8 mouse cellular contexts compared by ENCODE assay signal in the genomic region with DNA sequence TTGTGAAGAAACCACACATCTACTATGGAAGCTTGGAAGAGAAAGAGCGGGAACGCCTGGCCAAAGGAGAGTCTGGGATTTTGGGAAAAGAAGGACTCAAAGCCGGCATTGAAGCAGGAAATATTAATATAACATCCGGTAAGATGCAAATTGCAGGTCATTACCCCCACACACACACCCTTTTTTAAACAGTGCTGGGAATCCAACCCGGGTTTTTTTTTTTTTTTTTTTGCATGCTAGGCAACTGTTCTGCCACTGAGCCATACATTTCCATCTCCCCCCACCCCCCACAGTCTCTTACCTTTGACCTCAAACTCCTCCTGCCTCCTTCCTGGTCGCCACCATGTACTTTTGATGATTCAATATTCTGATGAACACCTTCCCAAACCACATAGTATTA. TPM values are rescaled to one million over a fixed set of nuclear protein-coding genes. Genes with fewer than 3 reads are reported as not detected.
DNase-seq lines count a peak whose midpoint lies in the region; ATAC-seq and TF ChIP-seq lines count a peak whose summit lies in the region.

No protein-coding gene starts in this region.

- WGBS in heart, adult 2 months: 28% methylated on average over 6 of the region's 6 CpGs
- WGBS in forebrain, embryonic 15.5 days: 44% methylated on average over 6 of the region's 6 CpGs
- WGBS in liver, postnatal 0 days (ENCODE audit: insufficient replicate concordance): 22% methylated on average over 6 of the region's 6 CpGs

- peaks cover 6% of the 10 kb centered on the region for H3K79me2 ChIP-seq in heart, adult 2 months (replicated peaks; ENCODE audit: control insufficient read depth, insufficient read depth, low read length)

- no peak overlapping the region; the same call in 1 of the 2 replicates for H3K9ac ChIP-seq in heart, adult 2 months (ENCODE audit: low read depth, low read length)
- peak overlapping the region; percentile 73 for H3K9ac ChIP-seq in forebrain, embryonic 15.5 days (replicated peaks)
- peak overlapping the region; percentile 80 for H3K9ac ChIP-seq in liver, postnatal 0 days (replicated peaks)

- no peaks in the 10 kb centered on the region for H3K9me3 ChIP-seq in forebrain, embryonic 15.5 days
- no peaks in the 10 kb centered on the region for H3K9me3 ChIP-seq in liver, postnatal 0 days (ENCODE audit: low read length)

- peak overlapping the region; percentile 53 for H3K4me2 ChIP-seq in forebrain, embryonic 15.5 days (replicated peaks)
- peak overlapping the region; percentile 87 for H3K4me2 ChIP-seq in liver, postnatal 0 days (ENCODE audit: low read depth, low read length)

- H3K27ac ChIP-seq in heart, adult 2 months: peak overlapping the region; percentile 94
- H3K27ac ChIP-seq in forebrain, embryonic 15.5 days (replicated peaks): no peak overlapping the region
- H3K27ac ChIP-seq in liver, postnatal 0 days (ENCODE audit: low read depth): peak overlapping the region; percentile 91

- H3K4me3 ChIP-seq in heart, adult 2 months: peak overlapping the region; percentile 94
- peak overlapping the region; percentile 57 for H3K4me3 ChIP-seq in forebrain, embryonic 15.5 days
- peak overlapping the region; percentile 72 for H3K4me3 ChIP-seq in liver, postnatal 0 days (ENCODE audit: low read depth, low read length)

- no peaks in the 10 kb centered on the region for H3K27me3 ChIP-seq in heart, adult 2 months (ENCODE audit: control insufficient read depth, insufficient read depth, low read length)
- H3K27me3 ChIP-seq in forebrain, embryonic 15.5 days: no peaks in the 10 kb centered on the region
- H3K27me3 ChIP-seq in liver, postnatal 0 days (ENCODE audit: insufficient read depth, low read length): no peaks in the 10 kb centered on the region

- TF ChIP-seq POLR2A in heart, adult 2 months (IDR thresholded peaks at IDR 0.05; ENCODE audit: insufficient read depth, low read depth, low read length): no peak

- intact Hi-C loops in heart, adult 2 months (cut with DNase I): loop anchor here (5.0 kb wide), 3 partner anchors 62 to 122 kb away; a partner anchor contains a TSS
- intact Hi-C loops in heart, postnatal 25 days (cut with DNase I): loop anchor here (2.0 to 10.0 kb wide), 4 partner anchors 49 to 122 kb away; a partner anchor contains a TSS

- TF ChIP-seq CTCF in heart, adult 2 months (IDR thresholded peaks at IDR 0.05): no peak
- TF ChIP-seq CTCF in liver, postnatal 0 days (IDR thresholded peaks at IDR 0.05; ENCODE audit: low read depth): no peak

- peaks cover 3% of the 10 kb centered on the region for H3K4me1 ChIP-seq in heart, adult 2 months (ENCODE audit: control insufficient read depth, insufficient read depth, low read length)
- H3K4me1 ChIP-seq in forebrain, embryonic 15.5 days: peaks cover 42% of the 10 kb centered on the region
- peaks cover 9% of the 10 kb centered on the region for H3K4me1 ChIP-seq in liver, postnatal 0 days (ENCODE audit: insufficient read depth)

- no peak for DNase-seq in heart, adult 2 months
- no peak for DNase-seq in heart, postnatal 25 days (ENCODE audit: low spot score)
- DNase-seq in CD4-positive helper T cell, adult 2 months (ENCODE audit: low read depth, low spot score): peak; percentile 28
- DNase-seq in liver, postnatal 0 days: no peak
- no peak for DNase-seq in adrenal gland, adult 2 months
- no peak for DNase-seq in right cerebral cortex, postnatal 4 days
- DNase-seq in cerebellum, adult 9-11 months: no peak

- ATAC-seq in forebrain, embryonic 15.5 days (replicated peaks): no peak
- ATAC-seq in liver, postnatal 0 days: no peak

- H3K36me3 ChIP-seq in heart, adult 2 months (ENCODE audit: control insufficient read depth, insufficient read depth, low read length): peaks cover 8% of the 10 kb centered on the region
- peaks cover 31% of the 10 kb centered on the region for H3K36me3 ChIP-seq in forebrain, embryonic 15.5 days
- H3K36me3 ChIP-seq in liver, postnatal 0 days (replicated peaks; ENCODE audit: insufficient read depth, low read length): peaks cover 24% of the 10 kb centered on the region

- no peak for TF ChIP-seq EP300 in heart, adult 2 months (IDR thresholded peaks at IDR 0.05; ENCODE audit: insufficient read depth, low read depth, low read length)
- no peak for TF ChIP-seq EP300 in liver, postnatal 0 days (IDR thresholded peaks at IDR 0.05; ENCODE audit: low read depth)

RNA-seq across cellular contexts. Expression of a gene that starts 1.0 kb away (rescaled TPM):
- 1 to 10 TPM; 9.9 TPM for total RNA-seq in heart, adult 2 months (2021)
- polyA plus RNA-seq in heart, adult 2 months (2012; rRNA removed): 7.4 and 11.3 TPM in 2 replicates
- 1 to 10 TPM; 9.5 to 9.6 TPM for total RNA-seq in heart, postnatal 25 days (2021)
- polyA plus RNA-seq in forebrain, embryonic 15.5 days (2015; fragmentation: Nextera tagmentation; extraction: Ambion mirVana): 17.8 and 19.5 TPM in 2 replicates
- 5.5 and 6.2 TPM in 2 replicates for polyA plus RNA-seq in liver, postnatal 0 days (2015; fragmentation: Nextera tagmentation; extraction: Ambion mirVana)
- 10 to 100 TPM; 21.6 to 23.6 TPM for total RNA-seq in adrenal gland, adult 2 months (2021)
- polyA plus RNA-seq in adrenal gland, adult 2 months (2012; rRNA removed): 9.1 and 15.1 TPM in 2 replicates

RNA-seq across cellular contexts. Expression of a gene that starts 1.2 kb away (rescaled TPM):
- 10 to 100 TPM; 44.6 to 47.7 TPM for total RNA-seq in heart, adult 2 months (2021)
- polyA plus RNA-seq in heart, adult 2 months (2012; rRNA removed): 23.8 and 49.8 TPM in 2 replicates
- 10 to 100 TPM; 42.9 to 45.1 TPM for total RNA-seq in heart, postnatal 25 days (2021)
- polyA plus RNA-seq in forebrain, embryonic 15.5 days (2015; fragmentation: Nextera tagmentation; extraction: Ambion mirVana): 104 and 125 TPM in 2 replicates
- 45.5 and 50.7 TPM in 2 replicates for polyA plus RNA-seq in liver, postnatal 0 days (2015; fragmentation: Nextera tagmentation; extraction: Ambion mirVana)
- 10 to 100 TPM; 62.0 to 67.5 TPM for total RNA-seq in adrenal gland, adult 2 months (2021)
- 7.9 and 12.5 TPM in 2 replicates for polyA plus RNA-seq in adrenal gland, adult 2 months (2012; rRNA removed)

RNA-seq across cellular contexts. Expression of a gene that starts 25.4 kb away (rescaled TPM):
- total RNA-seq in heart, adult 2 months (2021): not detected
- polyA plus RNA-seq in heart, adult 2 months (2012; rRNA removed): not detected in 2 replicates
- total RNA-seq in heart, postnatal 25 days (2021): not detected
- polyA plus RNA-seq in forebrain, embryonic 15.5 days (2015; fragmentation: Nextera tagmentation; extraction: Ambion mirVana): 0.32 TPM in 1 of 2 replicates, not detected in the other
- not detected in 2 replicates for polyA plus RNA-seq in liver, postnatal 0 days (2015; fragmentation: Nextera tagmentation; extraction: Ambion mirVana)
- 1 to 10 TPM in 1 of 2 experiments, not detected in 1; 1.1 TPM for total RNA-seq in adrenal gland, adult 2 months (2021)
- polyA plus RNA-seq in adrenal gland, adult 2 months (2012; rRNA removed): 0.28 and 3.3 TPM in 2 replicates

RNA-seq across cellular contexts. Expression of a gene that starts 49.1 kb away (rescaled TPM):
- total RNA-seq in heart, adult 2 months (2021): 10 to 100 TPM; 17.4 to 19.1 TPM
- polyA plus RNA-seq in heart, adult 2 months (2012; rRNA removed): 14.8 and 25.5 TPM in 2 replicates
- 10 to 100 TPM; 22.0 to 22.8 TPM for total RNA-seq in heart, postnatal 25 days (2021)
- 39.2 and 40.4 TPM in 2 replicates for polyA plus RNA-seq in forebrain, embryonic 15.5 days (2015; fragmentation: Nextera tagmentation; extraction: Ambion mirVana)
- polyA plus RNA-seq in liver, postnatal 0 days (2015; fragmentation: Nextera tagmentation; extraction: Ambion mirVana): 50.9 and 54.3 TPM in 2 replicates
- 10 to 100 TPM; 50.1 to 50.7 TPM for total RNA-seq in adrenal gland, adult 2 months (2021)
- polyA plus RNA-seq in adrenal gland, adult 2 months (2012; rRNA removed): 11.6 and 12.3 TPM in 2 replicates

RNA-seq across cellular contexts. Expression of a gene that starts 49.3 kb away (rescaled TPM):
- total RNA-seq in heart, adult 2 months (2021): 10 to 100 TPM; 16.6 to 19.6 TPM
- polyA plus RNA-seq in heart, adult 2 months (2012; rRNA removed): 14.7 and 19.4 TPM in 2 replicates
- total RNA-seq in heart, postnatal 25 days (2021): 10 to 100 TPM; 17.9 to 18.7 TPM
- 22.8 and 23.6 TPM in 2 replicates for polyA plus RNA-seq in forebrain, embryonic 15.5 days (2015; fragmentation: Nextera tagmentation; extraction: Ambion mirVana)
- polyA plus RNA-seq in liver, postnatal 0 days (2015; fragmentation: Nextera tagmentation; extraction: Ambion mirVana): 11.7 and 13.3 TPM in 2 replicates
- 10 to 100 TPM; 35.2 to 36.9 TPM for total RNA-seq in adrenal gland, adult 2 months (2021)
- 21.8 and 27.4 TPM in 2 replicates for polyA plus RNA-seq in adrenal gland, adult 2 months (2012; rRNA removed)
